Mouse (Mus musculus): ENCODE measurements around the gene Nmu.

Nmu gene

DNA sequence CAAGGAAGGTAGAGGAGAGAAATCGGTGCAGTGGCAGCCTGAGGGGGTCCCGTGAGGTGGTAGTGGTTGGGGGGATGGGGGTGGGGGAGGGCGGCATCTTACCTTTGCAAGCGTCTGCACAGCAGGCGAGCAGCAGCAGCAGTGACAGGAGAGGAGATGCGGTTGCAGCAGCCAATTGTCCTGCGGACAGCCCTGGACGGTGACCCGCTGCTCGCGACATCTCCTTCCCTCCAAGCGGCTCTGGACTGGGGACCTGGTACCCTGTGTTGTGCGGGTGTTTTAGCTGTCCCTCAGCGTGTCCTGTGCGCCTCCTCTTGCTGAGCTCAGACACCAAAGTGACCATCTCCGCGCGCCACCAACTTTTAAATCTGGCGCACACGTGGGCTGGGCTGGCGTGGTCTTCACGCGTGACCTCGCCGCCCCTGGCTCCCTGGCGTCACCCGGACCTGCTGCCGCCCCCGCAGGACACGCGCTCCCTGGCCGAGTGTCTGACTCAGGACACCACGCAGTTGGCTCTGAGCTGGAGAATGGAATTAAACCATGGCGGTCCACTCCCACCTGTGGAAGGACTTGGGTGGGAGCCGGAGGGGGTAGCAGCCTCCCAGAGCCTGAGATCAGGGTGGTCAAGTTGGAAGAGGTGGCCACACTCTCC lies at the start of gene Nmu:
Gene Nmu, minus strand, starts transcription at position 336 of the 652 bp plus-strand sequence.
- peak; percentile 6 to 9 for DNase-seq

DNA sequence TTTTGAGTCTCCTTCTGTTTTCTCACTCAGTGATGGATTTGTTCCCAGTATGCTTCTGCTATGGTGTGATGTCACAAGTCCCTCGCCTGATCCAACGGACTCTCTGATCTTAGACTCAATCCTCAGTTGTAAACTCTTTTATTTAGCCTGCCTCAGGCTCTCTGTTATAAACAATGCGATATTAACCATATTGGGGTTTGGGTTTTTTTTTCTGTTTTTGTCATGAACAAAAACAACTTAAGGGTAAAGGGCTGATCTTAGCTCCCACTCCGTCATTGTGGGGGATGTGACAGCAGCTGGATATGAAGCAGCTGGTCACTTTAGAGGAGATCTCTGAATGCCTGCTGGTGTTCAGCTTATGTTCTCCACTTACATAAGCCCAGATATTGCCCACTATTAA lies 48.1 kb upstream of the Nmu start:
- no peak for DNase-seq

DNA sequence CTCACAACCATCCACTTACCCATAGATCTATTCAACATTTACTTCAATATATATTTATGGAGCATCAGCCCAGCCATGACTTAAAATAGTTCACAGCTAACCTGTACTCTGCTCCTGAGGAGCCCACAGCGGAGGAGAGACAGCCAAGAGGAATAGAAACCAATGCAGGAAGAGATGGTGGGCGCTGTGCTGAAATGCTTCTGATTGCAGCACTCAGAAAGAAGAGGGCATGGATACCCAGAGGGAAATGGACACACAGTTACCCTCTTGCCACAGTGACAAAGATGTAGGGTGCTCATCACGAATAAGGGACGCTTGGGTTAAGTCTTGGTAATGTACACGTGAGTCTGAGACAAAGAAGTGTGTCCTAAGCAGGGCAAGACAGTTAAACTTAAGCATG lies 30.8 kb upstream of the Nmu start:
- DNase-seq: no peak

DNA sequence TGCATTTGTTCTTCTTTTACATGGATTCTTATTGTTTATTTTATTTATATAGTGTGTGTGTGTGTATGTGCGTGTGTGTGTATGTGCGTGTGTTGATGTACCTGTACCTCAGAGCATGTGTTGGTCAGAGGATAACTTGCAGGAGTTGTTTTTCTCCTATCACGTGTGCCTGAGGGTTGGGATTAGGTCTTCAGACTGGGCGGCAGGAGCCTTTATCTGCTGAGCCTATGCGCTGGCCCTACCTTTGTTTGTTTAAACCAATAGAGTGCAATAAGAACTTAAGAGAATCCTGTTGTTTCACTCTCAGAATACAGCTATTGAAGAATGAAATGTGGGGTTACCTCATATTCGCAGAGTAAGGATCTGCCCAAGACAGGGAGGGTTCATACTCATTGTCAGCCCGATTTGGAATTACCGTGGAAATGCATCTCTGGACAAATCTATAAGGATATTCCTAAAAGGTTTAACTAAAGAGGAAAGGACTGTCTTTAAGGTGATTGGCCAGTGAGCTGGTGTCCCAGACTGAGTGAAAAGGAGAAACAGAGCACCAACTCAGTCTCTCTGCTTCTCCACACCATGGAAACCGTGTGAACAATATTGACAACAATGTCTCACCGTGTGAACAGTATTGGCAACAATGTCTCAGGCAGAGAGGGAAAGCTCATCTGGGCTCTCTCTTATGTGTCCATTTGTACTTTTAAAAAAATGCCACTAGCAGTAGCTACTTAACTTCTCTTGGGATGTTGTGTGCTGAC lies 25.6 kb upstream of the Nmu start:
- DNase-seq: no peak

DNA sequence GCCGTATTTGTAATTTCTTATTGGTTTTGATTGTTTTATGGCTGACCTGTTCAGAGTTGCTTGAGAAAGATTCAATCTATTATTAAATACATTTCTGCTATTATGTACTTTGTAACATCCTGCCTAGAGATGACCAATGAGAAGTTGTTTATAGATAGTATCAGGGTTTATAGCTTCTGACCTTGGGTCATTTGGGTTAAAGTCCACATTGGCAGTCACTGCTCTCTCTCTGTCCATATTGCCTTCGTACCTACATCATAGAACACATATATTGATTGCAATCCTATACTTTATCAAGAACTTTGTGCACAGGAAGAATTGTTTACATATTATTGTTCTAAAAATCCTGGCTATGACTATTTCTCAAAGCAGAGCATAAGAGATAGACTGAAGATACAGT lies 24.9 kb upstream of the Nmu start:
- no peak for DNase-seq

DNA sequence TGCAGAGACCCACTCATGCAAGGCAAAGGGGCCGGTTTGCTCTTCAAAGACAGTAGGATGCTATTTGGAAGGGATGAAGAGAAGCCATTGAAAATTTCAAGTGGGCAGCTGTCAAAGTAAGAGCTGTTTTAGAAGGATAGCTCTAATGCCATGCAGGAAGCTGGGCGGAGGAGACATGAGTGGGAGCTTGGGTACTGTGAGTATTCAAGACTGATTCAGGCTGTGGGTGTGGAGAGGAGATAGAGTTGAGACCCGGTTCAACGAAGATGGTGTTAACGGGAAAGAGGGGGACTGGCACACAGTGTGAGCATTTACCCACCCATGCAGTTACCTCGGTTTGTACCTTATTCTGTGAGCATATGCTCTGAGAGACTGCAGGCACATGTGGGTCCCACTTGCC lies 20.1 kb upstream of the Nmu start:
- no peak for DNase-seq

DNA sequence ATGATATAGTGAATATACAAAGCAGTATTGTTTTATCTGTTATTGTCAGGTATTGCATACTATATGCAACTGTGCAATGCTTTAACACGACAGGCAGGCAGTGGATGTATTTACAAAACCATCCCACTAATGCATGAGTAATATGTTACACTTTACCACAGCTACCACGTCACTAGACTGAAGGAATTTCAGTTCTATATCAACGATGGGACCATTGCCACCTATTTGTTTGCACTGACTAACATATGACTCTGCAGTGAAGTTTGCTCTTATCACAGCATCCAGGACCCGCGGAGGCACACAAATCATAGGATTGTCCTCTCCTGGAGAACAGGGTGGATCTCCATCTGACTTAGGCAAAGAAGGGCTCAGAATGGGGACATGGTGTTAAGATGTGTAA lies 18.2 kb upstream of the Nmu start:
- DNase-seq: no peak

DNA sequence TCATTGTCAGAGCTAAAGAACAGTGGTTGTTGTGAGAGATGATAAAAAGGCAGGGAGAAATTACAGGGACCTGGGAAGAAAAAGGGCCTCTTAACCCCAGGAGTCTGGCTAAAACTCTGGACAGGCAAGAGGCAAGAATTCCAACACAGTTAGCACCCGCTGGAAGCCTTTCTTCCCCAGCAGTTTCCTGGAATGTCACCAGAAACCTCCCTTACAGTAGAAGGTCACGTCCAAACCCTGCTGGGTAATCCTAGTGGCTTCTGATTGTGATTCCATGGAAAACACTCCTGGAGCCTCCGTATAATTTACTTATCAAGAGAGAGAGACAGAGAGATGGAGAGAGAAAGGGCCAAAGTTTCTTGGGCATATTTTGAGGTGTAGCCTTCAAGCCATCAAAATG lies 15.6 kb upstream of the Nmu start:
- DNase-seq: no peak

DNA sequence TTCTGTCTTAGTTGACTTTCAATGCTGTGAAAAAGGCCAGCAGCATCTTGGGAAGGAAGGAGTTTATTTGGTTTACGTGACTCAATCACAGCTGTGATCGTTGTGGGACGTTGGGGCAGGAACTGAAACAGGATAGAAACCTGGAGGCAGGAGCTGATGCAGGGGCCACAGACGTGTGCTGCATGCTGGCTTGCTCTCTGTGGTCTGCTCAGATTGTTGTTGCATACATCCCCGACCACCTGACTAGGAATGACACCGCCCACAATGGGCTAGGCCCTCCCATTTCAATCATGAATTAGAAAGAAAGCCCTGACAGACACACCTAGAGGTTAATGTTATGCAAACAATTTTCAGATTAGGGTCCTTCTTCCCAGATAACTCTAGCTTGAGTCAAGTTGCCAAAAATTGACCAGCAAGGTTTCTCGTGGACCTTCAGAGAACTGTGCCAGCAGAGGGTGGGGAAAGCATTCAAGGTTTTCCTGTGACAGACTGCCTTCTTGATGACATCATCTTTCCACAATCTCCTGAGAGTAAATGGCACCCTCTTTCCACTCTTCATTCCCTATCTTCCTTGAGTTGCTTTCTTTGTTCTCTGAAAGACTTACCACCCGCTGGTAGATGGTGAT lies 5.7 kb upstream of the Nmu start:
- no peak for DNase-seq

DNA sequence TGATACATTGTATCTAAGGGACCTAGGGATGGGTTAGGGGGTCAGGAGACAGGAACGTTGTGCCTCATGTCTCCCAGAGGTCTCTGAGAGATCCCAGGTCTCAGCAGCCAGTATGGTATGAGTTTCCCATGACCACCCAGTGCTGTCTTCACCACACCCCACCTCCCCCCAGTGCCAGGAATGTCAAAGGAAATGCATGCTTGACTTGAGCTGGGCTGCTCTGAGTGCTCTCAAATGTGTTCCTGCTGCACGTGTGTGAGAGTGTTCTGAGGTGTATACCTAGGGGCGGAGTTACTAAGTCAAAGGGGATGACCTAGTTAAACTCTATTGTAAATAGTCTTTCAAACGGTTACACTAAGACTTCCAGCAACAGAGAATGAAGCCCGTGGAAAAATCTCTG lies 1.8 kb upstream of the Nmu start:
- DNase-seq: no peak

DNA sequence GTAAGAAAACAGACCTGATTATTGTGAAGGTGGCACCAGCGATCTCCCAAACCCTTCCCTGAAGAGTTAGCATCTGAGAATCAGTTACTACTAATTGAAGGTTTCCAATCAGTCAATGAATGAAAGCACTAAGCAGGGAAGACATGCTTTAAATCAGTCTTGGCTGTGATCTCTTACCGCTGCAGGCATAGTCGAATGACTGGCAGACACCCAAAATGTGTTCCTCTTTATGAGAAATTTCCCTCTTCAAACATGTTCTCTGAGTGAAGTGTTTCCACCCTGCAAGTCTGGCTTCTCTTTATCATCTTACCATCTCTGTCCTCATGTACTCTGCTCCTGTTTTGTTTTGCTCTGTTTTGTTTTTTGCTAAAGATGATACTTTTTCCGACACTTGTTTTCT lies 2.8 kb downstream of the Nmu start:
- no peak for DNase-seq

DNA sequence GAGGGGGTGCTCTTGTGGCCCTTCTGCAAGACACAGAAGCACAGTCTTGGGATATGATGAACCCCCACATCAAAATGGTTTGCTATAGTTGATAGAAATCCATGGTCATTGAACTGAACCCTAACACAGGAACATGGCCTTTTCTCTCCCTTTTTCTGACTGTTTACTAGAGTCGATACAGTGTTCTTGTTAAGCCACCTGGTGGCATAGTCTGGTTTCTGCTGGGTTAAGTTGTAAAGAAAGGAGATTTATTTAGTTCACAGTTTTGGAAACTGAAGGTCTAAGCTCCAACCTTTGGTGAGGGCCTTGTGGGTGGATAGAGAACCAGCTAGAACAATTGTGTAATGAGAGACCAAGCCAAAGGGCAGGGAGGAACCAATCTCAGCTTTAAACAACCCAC lies 3.5 kb downstream of the Nmu start:
- no peak for DNase-seq

DNA sequence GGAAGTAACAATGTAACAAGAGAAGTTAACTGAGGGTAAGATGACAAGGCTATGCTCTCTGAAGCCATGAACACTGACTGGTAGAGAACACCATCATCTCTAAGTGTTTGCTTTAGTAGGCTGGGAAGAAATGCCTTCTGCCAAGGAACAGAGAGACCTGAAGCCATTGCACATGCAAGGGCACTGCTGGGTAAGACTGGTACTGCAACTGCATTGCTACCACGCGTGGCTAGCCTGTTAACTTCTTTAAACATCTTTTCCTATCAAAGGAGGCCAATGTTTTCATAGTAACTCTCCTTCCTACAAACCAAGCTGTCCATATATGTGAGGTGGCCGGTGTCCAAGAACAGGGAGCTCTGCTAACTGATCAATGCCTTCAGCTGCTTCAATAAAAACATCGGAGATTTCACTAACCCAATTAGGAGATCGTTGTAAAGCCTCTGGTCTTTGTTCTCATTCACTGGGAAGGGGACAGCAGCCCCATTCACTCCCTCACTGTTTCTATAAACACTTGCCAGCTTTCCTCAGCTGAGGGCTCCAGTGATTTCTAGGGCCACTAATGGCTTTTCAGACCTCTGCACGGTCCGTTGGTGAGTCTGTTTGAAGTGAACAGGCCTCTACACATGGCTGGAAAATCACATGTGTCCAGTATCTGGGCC lies 11.5 kb downstream of the Nmu start:
- no peak for DNase-seq

DNA sequence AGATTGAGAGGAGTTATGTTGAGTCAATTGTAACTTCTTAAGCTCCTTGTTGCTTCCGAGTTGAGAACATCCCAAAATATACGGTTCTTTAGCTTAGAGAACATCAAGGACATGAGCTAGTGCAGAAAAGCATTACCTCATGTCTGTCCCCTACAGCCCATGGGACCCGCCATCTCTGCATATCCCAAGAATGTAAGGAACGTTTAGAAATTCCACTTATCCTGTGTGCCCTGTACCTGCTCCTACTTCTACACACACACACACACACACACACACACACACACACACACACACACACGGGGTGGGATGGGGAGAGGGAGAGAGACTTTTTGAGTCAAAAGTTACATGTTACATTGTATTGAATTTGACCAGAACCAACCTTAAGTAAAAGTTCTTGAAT lies 12.1 kb downstream of the Nmu start:
- no peak for DNase-seq

DNA sequence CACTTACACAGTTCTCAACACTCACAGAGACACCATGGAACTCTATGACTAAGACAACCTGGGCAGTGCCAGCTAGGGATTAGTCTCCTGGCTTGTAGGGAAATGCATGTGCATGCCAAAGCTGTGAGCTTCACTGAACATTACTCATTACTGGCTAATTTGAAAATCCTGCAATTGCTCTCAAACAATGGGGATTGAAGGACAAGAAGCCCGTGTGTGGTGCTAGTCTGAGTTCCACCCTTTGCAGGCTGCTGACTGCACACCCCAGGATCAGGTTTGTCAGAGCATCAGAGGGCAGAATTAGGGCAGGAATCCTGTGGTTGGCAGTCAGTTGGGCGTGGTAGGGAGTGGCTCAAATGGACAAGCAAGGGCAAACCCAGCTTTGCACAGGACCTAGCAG lies 17.5 kb downstream of the Nmu start:
- peak; percentile 29 to 38 for DNase-seq

DNA sequence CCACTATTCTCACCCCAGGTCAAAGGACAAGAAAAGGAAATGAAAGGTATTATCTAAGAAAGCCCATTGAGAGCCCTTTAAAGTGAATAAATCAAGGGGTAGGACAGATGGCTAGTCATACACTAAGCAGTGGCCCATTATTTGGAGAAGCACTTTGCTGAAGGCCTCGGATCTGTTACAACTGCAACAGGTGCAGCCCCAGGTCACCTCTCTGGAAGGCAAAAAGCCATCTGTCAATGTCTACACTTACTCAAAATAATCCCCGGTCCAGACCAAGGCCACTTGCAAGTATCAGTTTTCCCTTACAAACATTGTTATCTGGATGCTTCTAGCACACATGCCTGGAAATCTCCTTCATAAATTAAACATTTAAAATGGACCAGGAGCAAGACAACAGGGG lies 22.7 kb downstream of the Nmu start:
- DNase-seq: no peak

DNA sequence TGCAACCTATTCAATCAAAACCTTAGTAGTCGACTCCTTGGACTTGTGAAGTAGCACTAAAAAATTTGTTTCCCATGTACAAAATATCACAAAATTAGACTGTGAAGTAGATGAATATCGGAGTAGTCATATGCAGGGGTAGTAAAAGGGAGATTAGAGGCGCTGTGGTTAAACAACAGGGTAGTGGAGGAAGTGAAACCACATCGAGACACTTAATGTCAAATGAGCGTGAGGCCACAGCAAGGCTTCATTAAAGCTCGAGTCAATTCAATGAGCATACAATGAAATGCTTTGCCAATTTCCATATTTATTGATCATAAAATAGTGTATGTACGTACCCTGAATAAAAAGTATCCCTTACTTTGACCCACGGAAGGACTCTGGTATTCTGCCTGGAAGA lies 26.5 kb downstream of the Nmu start:
- no peak for DNase-seq

DNA sequence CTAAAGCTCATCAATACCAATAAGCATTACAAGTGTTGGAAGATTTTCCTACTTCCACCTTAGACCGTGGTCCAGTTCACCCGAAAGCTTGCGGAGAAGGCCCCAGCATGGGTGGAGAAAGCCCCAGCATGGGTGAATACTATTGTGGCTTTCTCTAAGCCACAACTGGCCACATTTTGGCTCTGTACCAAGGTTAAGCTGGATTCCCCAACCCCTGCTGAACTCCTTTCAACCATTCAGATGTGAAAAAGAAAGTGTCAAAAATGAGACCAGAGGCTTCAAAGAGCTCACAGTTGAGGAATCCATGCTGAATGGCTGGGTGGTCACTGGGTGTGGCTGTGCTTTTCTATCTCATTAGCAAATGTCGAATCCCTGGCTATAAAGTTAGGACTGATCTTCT lies 29.8 kb downstream of the Nmu start:
- DNase-seq: no peak

DNA sequence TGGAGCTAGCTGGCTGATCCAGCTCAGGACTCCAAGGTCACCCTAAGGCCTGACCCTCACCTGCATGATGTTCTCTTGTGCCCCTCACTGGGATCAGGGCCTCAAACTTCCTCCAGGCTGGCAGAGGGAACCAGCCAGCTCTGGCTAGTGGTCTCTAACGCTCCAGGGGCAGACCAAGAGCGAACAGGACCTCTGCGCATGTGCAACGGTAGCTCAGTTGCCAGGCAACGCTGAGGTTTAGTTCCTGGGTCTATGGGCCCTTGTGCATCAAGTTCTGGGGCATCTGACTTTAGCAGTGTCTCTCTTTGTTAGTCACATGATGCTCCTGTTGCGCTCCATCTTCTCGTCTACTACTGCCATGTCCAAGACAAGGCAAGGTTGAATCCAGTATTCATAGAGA lies 32.6 kb downstream of the Nmu start, which contains the start of gene Pdcl2:
Gene Pdcl2, minus strand, starts transcription at position 204 of the 400 bp plus-strand sequence.
- DNase-seq: no peak

DNA sequence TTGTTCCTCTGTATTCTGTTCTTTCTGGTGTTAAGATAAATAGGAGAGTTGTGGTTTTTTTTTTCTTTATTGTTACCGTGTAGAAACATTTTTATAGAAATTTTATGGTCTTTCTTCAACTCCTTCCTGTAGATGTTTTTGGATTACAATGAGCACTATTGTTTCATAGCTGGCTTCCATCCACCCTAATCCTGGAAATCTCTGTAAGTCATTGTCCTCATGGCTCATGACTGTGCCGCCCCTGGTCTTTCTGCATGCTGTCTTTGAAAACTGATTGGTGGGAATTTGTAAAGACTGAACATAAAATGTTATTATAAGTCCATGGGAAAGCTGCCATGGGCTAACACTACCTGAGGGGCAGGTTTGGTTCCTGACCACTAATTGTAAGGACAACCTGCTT lies 36.3 kb downstream of the Nmu start:
- no peak for DNase-seq

DNA sequence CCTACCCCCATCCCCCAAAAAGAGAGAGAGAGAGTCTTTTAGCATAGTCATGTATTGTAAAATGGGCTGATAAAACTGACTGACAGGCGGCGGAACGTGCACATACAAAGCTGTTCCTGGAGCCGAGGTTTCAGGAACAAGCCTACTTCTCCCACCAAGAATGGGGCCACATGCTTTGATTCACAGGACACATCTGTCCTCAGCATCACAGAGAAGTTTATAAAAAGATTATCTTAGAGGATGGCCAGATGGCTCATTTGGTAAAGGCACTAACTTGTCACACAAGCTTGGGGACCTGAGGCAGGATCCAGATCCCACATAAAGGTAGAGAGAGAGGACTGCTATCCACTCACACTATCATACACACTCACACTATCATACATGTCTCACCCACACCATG lies 38.5 kb downstream of the Nmu start:
- no peak for DNase-seq

DNA sequence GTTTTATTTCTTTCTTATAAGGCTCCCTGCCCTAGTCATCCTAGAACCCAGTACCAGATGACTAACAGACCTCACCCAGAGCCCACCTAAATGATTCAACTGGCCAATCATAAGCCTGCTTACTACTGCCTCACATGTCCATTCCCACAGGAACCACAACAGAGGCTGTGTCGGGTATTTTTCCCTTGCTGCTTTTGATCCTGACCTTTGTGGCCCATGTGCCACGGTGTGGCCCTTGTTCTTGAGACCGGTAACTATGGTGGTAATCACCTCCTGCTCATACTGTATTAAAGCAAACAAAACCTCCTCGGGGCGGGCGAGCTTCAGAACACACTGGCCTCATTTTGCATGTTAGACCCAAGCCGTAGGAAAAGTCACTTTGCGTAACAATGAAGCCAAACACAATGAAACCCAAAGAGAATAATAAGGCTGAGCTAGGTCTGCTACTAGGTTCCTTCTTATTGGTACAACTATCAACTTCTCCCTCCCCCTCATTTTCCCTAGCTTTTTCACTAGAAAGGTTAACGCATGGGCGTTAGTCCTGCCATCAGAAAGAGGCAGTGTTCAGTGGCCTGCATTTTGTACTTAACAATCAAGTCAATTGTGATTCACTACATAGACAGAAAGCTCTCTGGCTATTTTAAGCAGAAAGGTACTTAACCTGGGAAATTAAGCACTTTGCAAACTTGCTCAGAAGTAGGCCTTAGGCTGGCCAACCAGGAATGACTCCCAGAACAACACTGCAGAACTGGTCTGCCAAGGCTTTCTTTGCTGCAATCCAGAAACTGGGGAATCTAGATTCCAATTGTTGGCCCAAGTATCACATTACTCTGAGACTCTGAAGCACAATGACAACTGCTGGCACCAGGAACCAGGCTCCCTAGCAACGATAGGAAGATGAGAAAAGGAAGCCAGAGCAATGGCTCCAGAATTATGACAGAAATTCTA lies 42.1 kb downstream of the Nmu start:
- DNase-seq: no peak

DNA sequence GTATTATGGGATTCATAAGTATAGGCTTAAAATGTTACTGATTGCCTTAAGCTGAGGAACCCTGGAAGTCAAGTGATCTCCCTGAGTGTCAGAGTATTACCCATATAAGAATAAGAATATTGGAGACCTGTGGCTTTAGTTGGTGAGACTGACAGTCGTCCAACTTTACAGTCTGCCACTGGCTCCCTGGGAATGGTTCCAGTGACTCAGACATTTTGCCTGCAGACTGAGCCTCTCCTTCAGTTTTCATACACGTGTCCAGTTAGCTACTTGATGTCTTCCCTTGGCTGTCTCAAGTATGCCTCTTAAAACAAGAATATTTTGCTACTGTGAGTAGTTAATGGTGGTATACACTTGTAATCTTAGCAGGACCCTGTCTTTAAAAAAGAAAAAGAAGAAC lies 55.4 kb downstream of the Nmu start:
- DNase-seq: no peak
